Mouse (Mus musculus) bone marrow macrophage, adult 2 months (primary cell): ENCODE results near the gene Ibtk.

Experiments used
- CTCF ChIP-seq: IDR thresholded peaks from 2 replicates; pipeline ENCODE4 v1.5.1; 2012; ENCODE audit warnings: low read depth, mild to moderate bottlenecking, low read length, moderate library complexity
- POLR2A ChIP-seq: IDR thresholded peaks from 2 replicates; pipeline ENCODE4 v1.6.1; 2012; ENCODE audit warnings: mild to moderate bottlenecking, low read depth, low read length, borderline replicate concordance

- TF ChIP-seq CTCF, result no peak
- no peak for TF ChIP-seq POLR2A
Observed at GRCm38 (mm10) chr9:85739279-85739678, 9.9 kb downstream of the Ibtk start.
